Mouse (Mus musculus): ENCODE results near the gene Xrcc2. TPM values are rescaled to one million over a fixed set of nuclear protein-coding genes. Genes with fewer than 3 reads are reported as not detected.
A peak's percentile ranks its signal among the peaks of the same experiment; 100 is the strongest.
"Not testable (repeated sequence)": the region's sequence is repeated elsewhere in the genome, so short reads cannot be mapped to it uniquely, and the experiment has no call there.

The Xrcc2 gene
- total and polyA plus RNA-seq, 2 experiments from 2014 or later: 3.3 to 7.6 TPM

- Histone ChIP-seq H3K9me3 (ENCODE audit: low read length) (no peaks in the 10 kb centered on the region), H3K4me1 (ENCODE audit: insufficient read depth) (no peaks in the 10 kb centered on the region), H3K4me3 (ENCODE audit: low read depth, low read length) (no peak overlapping the region), H3K27me3 (ENCODE audit: insufficient read depth, low read length) (no peaks in the 10 kb centered on the region), H3K4me2 (ENCODE audit: low read depth) (no peak overlapping the region), H3K9ac (no peak overlapping the region), H3K27ac (ENCODE audit: low read depth, low read length) (no peak overlapping the region), H3K36me3 (ENCODE audit: insufficient read depth) (no peaks in the 10 kb centered on the region)
- no peak for DNase-seq
- ATAC-seq: no peak
- no peak for TF ChIP-seq CTCF (IDR thresholded peaks at IDR 0.05; ENCODE audit: low read depth)
Observed at GRCm38 (mm10) chr5:25747904-25748303, 42.3 kb upstream of the Xrcc2 start.

- not testable (repeated sequence) for H3K4me1 ChIP-seq (ENCODE audit: insufficient read depth); H3K9me3 ChIP-seq (ENCODE audit: low read length); H3K4me2 ChIP-seq (ENCODE audit: low read depth); H3K27me3 ChIP-seq (ENCODE audit: insufficient read depth, low read length); ATAC-seq; H3K27ac ChIP-seq (ENCODE audit: low read depth, low read length); DNase-seq; H3K36me3 ChIP-seq (ENCODE audit: insufficient read depth); H3K4me3 ChIP-seq (ENCODE audit: low read depth, low read length); H3K9ac ChIP-seq
- WGBS: 44% methylated on average over 1 of the region's 1 CpGs
Observed at GRCm38 (mm10) chr5:25738902-25739301, 33.3 kb upstream of the Xrcc2 start.

GRCm38 (mm10) chr5:25738448-25738847, 32.8 kb upstream of the Xrcc2 start:
- DNase-seq: peak; percentile 34
- WGBS: 12% methylated on average over 3 of the region's 3 CpGs
- Histone ChIP-seq H3K4me2 (ENCODE audit: low read depth) (no peak overlapping the region), H3K36me3 (ENCODE audit: insufficient read depth) (no peaks in the 10 kb centered on the region), H3K27ac (ENCODE audit: low read depth, low read length) (no peak overlapping the region), H3K9me3 (ENCODE audit: low read length) (no peaks in the 10 kb centered on the region), H3K27me3 (ENCODE audit: insufficient read depth, low read length) (no peaks in the 10 kb centered on the region), H3K9ac (no peak overlapping the region), H3K4me3 (ENCODE audit: low read depth, low read length) (no peak overlapping the region), H3K4me1 (ENCODE audit: insufficient read depth) (no peaks in the 10 kb centered on the region)
- ATAC-seq: peak; percentile 42
- TF ChIP-seq CTCF (IDR thresholded peaks at IDR 0.05; ENCODE audit: low read depth): no peak

- Histone ChIP-seq H3K27ac (ENCODE audit: low read depth, low read length) (no peak overlapping the region), H3K27me3 (ENCODE audit: insufficient read depth, low read length) (no peaks in the 10 kb centered on the region), H3K36me3 (ENCODE audit: insufficient read depth) (no peaks in the 10 kb centered on the region), H3K4me2 (ENCODE audit: low read depth) (no peak overlapping the region), H3K4me3 (ENCODE audit: low read depth, low read length) (no peak overlapping the region), H3K9me3 (ENCODE audit: low read length) (no peaks in the 10 kb centered on the region), H3K9ac (no peak overlapping the region), H3K4me1 (ENCODE audit: insufficient read depth) (no peaks in the 10 kb centered on the region)
- 77% methylated on average over 2 of the region's 2 CpGs for WGBS
- TF ChIP-seq CTCF (IDR thresholded peaks at IDR 0.05; ENCODE audit: low read depth): no peak
- ATAC-seq: no peak
- no peak for DNase-seq
Observed at GRCm38 (mm10) chr5:25735861-25736260, 30.2 kb upstream of the Xrcc2 start.

GRCm38 (mm10) chr5:25734318-25734717, 28.7 kb upstream of the Xrcc2 start:
- no peaks in the 10 kb centered on the region for H3K4me1 ChIP-seq (ENCODE audit: insufficient read depth)
- no peaks in the 10 kb centered on the region for H3K27me3 ChIP-seq (ENCODE audit: insufficient read depth, low read length)
- ATAC-seq (peak; percentile 51; the same call in 1 of the 2 replicates), DNase-seq (peak; percentile 50)
- no peaks in the 10 kb centered on the region for H3K9me3 ChIP-seq (ENCODE audit: low read length)
- 8% methylated on average over 1 of the region's 1 CpGs for WGBS
- no peak overlapping the region for H3K4me3 ChIP-seq (ENCODE audit: low read depth, low read length)
- H3K4me2 ChIP-seq (ENCODE audit: low read depth): no peak overlapping the region
- no peak overlapping the region for H3K27ac ChIP-seq (ENCODE audit: low read depth, low read length)
- no peaks in the 10 kb centered on the region for H3K36me3 ChIP-seq (ENCODE audit: insufficient read depth)
- H3K9ac ChIP-seq: no peak overlapping the region
- TF ChIP-seq CTCF (IDR thresholded peaks at IDR 0.05; ENCODE audit: low read depth): peak; percentile 72

GRCm38 (mm10) chr5:25724134-25724675, 18.6 kb upstream of the Xrcc2 start:
- DNase-seq (no peak), ATAC-seq (no peak)
- Histone ChIP-seq H3K9ac (no peak overlapping the region), H3K27me3 (ENCODE audit: insufficient read depth, low read length) (no peaks in the 10 kb centered on the region), H3K4me3 (ENCODE audit: low read depth, low read length) (no peak overlapping the region), H3K9me3 (ENCODE audit: low read length) (no peaks in the 10 kb centered on the region), H3K4me1 (ENCODE audit: insufficient read depth) (no peaks in the 10 kb centered on the region), H3K4me2 (ENCODE audit: low read depth) (no peak overlapping the region), H3K27ac (ENCODE audit: low read depth, low read length) (no peak overlapping the region), H3K36me3 (ENCODE audit: insufficient read depth) (no peaks in the 10 kb centered on the region)
- TF ChIP-seq CTCF (IDR thresholded peaks at IDR 0.05; ENCODE audit: low read depth): no peak
- WGBS: 31% methylated on average over 1 of the region's 1 CpGs

GRCm38 (mm10) chr5:25723016-25723415, 17.4 kb upstream of the Xrcc2 start:
- no peaks in the 10 kb centered on the region for H3K36me3 ChIP-seq (ENCODE audit: insufficient read depth)
- ATAC-seq: peak; percentile 27; the same call in 1 of the 2 replicates
- TF ChIP-seq CTCF (IDR thresholded peaks at IDR 0.05; ENCODE audit: low read depth): no peak
- WGBS: 51% methylated on average over 2 of the region's 2 CpGs
- no peaks in the 10 kb centered on the region for H3K4me1 ChIP-seq (ENCODE audit: insufficient read depth)
- H3K4me2 ChIP-seq (ENCODE audit: low read depth): no peak overlapping the region
- no peak overlapping the region for H3K9ac ChIP-seq
- peak; percentile 29 for DNase-seq
- H3K9me3 ChIP-seq (ENCODE audit: low read length): no peaks in the 10 kb centered on the region
- H3K27me3 ChIP-seq (ENCODE audit: insufficient read depth, low read length): no peaks in the 10 kb centered on the region
- no peak overlapping the region for H3K4me3 ChIP-seq (ENCODE audit: low read depth, low read length)
- no peak overlapping the region for H3K27ac ChIP-seq (ENCODE audit: low read depth, low read length)
